Mouse (Mus musculus): ENCODE measurements around the gene Brwd1.
"Not testable (repeated sequence)": the region's sequence is repeated elsewhere in the genome, so short reads cannot be mapped to it uniquely, and the experiment has no call there.

Brwd1 gene

DNA sequence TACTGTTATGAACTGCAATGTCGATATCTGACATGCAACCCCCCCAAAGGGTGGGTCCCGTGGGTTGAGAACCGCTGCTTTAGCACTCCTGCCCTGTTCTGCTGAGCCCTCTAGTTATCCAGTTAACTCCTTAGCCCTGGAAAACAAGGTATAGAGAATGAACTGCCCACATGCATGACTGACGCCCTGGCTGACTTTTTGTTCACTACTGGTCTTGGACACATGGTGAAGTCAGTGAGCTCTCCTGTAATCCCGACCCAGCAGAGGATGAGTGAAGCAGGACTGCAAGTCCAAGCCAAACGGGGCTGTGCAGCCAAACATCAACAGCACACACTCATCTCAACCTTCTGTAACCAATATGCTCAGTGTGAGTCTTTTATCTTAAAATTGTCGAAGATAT lies 1.8 kb downstream of the Brwd1 start:
- DNase-seq = no peak

DNA sequence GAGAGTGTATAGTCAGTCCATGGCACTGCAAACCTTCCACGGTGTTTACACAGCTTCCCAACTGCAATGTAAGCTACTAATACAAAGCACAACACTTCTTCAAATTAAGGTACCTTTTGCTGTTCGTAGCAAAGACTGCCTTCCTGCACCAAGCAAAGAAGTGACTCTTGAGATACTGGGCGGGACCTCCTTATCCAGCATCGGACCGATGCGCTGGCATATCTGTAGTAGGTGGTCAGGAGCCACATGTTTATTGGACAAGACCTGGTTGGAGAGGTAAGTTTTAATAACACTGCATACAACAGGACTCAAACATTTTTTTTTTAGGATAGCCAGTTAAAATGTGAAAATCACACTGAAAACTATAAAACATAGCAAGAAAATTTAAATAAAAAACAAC lies 14.0 kb downstream of the Brwd1 start:
- DNase-seq = no peak

DNA sequence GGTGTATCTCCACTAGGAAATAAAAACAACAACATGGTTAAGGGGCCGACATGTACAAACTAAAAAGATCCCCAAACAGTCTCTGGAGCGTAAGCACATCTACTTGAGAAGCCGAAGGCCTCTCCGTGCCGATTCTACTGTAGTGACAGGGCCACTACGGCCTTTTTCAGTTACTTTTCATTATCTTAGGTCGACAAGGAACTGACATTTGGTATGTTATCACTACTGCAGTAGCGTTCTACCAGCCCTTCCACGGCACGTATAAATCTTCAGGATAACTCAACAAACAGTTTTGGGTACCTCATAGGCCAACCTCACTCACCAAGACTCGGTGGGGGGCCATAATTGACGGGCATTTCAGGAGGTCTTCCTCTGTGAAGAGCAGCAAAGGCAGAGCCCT lies 16.2 kb downstream of the Brwd1 start:
- no peak for DNase-seq

DNA sequence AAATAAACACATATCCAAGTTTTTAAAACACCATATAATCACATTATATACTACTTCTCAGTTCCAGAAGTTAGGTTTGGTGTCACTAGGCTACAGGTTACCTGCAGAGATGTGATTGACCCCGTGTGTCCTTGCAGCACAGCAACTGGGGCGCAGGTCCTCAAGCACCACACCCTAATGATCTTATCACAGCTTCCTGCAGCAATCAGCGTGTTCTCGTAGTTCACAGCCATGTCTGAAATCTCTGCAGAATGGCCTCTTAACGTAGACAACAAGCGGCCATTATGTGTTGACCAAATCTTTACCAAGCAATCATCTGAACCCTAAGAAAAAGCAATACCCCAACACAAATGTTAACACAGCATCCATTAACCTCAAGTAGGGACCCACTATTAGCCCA lies 17.7 kb downstream of the Brwd1 start:
- no peak for DNase-seq

DNA sequence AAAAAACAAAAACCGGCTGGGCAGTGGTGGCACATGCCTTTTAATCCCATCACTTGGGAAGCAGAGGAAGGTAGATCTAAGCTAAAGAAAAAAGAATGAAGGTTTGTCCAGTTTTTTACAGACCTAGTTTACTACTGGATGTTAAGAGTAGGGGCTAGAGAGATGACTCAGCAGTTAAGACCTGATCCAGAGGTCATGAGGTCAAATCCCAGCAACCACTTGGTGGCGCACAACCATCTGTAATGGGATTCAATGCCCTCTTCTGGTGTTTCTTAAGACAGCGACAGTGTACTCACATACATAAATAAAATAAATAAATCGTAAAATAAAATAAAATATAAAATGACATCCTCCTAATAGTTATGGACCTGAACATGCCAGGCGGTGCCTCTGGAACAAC lies 38.2 kb downstream of the Brwd1 start:
- DNase-seq = peak; percentile 23 to 24

DNA sequence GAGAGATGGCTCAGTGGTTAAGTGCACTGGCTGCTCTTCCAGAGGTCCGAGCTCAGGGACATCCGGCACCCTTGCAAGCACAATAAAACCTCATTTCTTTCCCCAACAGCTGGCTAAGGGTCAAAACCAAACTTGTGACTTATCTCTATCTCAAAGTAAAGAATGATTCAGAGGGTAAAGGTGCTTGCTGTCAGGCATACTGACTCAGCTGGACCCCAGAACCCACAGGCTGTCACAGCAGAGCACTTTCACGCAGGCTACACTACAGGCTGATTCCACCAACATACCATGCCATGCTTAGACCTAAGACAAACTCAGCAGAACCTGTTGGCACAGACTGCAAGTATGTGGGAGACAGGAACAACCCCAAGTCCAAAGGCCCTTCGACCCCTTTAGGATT lies 41.6 kb downstream of the Brwd1 start:
- DNase-seq = no peak

DNA sequence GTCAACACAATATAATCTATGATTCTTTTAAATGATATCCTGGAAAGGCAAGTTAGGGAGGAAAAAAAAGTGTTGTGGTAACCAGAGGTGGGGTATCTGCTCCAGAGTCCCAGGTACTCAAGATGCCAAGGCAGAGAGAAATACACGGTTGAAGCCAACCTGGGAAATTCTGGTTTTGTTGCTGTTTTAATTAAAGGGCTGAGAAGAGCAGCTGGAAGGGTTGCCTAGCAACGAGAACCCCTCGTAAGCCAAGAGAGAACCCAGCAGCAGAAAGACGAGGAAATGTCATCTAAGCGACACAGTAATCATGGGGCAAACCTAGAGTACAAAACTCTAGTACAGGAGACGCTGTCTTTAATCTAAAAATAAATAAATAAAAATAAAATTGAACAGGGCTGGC lies 42.8 kb downstream of the Brwd1 start:
- no peak for DNase-seq

DNA sequence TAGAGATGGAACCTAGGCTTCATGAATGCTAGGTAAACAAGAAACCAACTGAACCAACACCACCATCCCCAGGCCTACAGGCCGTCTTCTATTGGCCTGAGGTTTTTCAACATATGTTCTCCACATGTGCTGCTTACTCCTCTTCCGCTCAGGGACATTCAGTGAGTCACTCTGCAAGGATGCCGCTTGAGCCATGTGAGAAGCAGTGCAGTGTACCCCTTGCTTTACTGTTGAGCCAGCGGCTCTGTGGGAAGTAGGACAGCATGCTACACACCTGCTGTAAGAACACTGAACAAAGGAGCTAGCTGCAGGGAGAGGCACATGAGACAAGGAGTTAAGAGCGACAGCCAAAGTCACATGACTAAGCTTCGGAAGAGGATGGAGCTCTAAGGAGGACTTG lies 47.9 kb downstream of the Brwd1 start:
- no peak for DNase-seq

DNA sequence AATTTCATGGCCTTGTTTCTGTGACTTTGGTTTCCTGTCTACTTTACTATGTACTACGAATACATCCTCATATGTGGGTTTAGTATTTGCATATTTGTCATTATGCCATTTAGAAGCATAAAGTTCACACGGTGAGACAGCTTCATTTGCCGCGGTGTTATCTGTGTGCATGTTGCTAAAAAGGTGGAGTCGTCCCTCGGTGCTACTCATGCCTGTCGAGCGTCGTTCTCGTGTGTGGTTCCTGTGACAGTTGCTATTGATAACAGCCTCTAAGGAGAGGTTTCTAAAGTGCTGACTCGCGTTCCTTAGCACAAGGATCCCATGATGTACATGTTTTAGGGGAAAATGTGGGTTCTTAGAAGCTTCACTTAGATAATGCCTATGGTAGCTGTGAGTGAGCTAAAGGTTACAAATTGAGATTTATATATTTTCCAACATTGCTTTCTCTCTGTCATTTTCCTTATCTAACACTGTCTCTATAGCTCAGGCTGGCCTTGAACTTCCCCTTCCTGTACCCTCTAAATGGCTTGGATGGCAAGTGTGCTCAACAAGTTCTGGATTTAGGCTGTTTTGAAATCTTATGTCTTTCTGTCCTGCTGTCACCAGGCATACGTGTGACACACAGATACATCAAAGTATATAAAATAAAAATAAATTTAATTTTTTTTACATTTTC lies 49.8 kb downstream of the Brwd1 start:
- no peak for DNase-seq

DNA sequence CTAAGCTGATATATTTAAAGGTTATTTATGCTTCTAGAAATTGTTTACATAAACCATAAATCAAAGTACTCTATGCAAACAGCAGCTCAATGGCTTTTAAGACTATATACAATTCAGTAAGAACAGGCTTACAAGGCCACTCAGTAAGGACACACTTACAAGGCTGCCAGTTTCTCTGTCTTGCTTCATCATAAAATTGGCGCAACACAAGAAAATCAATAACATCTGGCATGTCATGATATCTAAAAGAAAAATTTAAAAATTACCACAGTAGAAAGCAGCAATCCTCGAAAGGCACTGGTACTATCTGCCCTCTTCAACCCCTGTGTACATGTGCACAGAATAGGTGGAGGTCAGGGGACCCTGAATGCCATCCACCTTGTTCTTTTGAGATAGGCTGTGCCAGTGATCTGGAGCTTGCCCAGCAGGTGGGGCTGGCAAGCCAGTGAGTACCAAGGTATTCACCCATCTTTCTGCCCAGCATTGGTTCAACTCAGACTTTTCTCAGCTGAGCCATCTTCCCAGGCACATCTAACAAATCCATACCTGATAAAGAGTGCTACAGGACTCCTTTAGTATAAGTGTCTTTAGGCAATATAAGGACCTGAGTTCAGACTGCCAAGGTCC lies 51.7 kb downstream of the Brwd1 start:
- peak in 1 of 2 experiments; percentile 16 for DNase-seq

DNA sequence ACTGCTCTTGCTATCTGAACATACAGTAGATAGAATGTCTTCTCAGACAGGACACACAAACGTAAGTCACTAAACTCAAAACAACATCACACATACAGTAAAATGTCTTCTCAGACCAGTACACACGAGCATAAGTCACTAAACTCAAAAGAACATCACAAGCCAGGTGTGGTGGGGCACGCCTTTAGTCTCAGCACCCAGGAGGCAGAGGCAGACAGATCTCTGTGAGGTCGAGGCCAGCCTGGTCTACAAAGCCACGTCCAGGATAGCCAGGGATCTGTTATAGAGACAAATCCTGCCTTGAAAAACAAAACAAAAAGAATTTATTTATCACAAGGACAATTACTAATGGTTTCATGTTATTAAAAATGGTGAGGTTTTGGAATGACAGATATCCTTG lies 56.1 kb downstream of the Brwd1 start:
- no peak for DNase-seq

DNA sequence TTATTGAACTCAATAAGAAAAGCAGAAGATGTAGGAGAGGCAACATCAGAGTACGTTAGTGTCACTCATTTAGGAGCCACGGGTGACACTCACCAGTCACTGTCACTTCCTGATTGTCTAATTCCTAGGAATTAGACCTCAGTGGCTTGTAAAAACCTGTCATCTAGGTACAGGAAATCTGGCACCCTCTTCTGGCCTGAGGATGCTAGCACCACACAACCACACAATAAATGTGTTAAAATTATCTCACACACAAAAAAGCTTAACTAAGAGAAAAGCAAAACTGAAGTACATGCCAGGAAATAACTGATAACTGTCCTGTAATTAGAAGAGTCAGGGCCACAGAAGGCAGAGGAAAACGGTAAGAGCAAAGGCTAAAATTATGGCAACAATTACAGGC lies 57.1 kb downstream of the Brwd1 start:
- DNase-seq = no peak

DNA sequence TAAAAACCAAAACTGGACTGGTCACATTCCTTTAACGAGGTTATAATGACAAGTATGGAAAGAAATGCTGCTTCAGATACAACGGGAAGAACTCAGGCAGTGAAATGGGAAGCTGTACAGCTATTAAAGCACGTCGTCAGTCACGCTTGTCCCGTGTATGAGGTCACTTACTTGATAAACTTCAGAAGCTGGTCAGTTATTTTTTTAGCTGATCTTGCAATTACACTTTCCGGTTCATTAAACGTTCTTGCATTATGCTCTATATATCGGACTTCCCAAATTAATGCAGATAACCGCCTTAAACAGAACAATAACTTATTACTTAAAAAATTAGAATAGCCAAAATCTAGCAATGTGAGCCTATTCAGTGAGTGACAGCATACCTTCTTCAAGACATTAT lies 61.3 kb downstream of the Brwd1 start:
- no peak for DNase-seq

DNA sequence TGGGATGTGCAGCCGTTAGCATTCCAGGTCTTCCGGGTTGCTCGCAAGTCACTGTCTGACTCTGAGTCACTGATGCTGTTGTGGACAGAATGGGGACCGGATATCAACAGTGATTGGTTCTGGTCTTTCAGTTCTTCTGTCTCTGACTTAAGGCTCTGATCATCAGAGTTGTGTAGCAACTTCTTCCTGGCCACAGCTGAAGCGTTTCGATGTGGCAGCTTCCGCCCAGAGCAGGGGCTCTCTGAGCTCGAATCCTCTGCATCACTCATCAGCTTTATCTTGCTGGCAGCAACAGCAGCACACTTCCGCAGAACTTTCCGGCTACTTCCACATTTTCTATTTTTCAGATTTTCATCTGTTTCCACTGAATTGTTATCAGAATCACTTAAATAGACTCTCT lies 73.2 kb downstream of the Brwd1 start:
- not testable (repeated sequence) for DNase-seq

DNA sequence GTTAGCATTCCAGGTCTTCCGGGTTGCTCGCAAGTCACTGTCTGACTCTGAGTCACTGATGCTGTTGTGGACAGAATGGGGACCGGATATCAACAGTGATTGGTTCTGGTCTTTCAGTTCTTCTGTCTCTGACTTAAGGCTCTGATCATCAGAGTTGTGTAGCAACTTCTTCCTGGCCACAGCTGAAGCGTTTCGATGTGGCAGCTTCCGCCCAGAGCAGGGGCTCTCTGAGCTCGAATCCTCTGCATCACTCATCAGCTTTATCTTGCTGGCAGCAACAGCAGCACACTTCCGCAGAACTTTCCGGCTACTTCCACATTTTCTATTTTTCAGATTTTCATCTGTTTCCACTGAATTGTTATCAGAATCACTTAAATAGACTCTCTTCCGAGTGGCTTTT lies 78.0 kb downstream of the Brwd1 start:
- DNase-seq = not testable (repeated sequence)

DNA sequence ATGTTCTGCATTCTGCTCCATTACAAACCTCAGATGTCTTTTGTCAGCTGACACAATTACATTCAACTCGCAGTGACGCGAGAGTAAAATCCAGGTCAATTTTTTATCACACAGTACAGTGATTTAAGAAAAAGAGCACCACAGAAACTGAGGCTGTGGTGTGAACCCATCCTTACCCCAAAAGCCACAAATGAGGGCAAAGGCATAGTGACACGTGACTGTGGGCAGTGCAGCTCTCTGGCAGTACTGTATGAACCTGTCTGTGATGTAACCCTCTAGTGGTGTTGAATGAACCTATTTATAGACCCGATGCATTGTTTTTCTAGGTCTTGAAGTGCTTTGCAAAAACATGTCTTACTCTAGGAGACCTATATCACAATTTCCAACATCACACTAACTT lies 83.0 kb downstream of the Brwd1 start:
- DNase-seq = no peak

DNA sequence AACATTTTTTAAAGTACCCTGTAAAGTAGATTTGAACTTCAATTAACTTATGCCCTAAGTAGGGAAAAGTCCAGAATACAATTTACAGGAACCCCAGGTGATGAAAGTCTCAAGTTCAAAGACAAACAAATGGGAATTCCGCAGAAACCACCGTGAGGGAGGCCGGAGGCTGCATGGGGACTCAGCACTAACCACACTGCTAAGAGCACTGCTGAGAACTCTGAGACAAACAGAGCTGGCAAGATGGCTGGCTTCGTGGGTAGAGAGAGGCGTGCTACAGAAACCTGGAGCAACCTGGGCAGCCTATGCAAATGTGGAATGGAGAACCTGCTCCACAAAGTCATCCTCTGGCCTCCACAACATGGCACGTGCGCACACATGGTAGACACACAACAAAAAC lies 86.2 kb downstream of the Brwd1 start:
- DNase-seq = no peak

DNA sequence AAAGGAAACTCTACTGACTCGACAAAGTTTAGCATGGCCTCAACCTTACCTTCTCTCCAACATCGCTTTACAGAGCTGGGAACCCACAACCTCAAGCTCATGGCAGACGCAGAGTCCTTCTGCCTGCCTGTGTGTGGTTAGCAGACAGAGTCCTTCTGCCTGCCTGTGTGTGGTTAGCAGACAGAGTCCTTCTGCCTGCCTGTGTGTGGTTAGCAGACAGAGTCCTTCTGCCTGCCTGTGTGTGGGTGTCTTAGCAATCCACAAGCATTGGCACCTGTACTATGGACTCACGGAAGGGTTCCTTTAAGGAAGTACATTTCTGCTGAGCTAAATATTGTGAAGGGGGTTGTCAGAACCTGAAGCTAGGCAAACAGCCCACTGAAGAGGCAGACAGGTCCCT lies 87.8 kb downstream of the Brwd1 start:
- not testable (repeated sequence) for DNase-seq

DNA sequence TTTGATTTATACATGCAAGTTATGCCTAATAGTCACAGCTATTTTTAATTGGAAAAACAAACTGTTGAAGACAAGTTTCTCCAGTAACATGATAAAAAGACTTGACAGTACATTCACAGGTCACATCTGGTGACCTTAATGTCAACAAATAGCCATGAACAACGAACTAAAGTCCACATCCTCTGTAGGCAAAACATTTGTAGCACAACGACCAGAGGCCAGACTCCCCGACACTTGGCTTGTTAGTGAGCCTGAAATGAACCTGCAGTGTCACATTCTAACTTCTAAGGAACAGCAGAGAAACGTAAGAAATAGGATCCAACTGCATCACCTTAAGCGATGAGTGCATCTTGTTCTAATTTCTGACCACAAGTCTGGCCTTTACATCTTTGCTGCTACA lies 89.7 kb downstream of the Brwd1 start:
- DNase-seq = no peak

DNA sequence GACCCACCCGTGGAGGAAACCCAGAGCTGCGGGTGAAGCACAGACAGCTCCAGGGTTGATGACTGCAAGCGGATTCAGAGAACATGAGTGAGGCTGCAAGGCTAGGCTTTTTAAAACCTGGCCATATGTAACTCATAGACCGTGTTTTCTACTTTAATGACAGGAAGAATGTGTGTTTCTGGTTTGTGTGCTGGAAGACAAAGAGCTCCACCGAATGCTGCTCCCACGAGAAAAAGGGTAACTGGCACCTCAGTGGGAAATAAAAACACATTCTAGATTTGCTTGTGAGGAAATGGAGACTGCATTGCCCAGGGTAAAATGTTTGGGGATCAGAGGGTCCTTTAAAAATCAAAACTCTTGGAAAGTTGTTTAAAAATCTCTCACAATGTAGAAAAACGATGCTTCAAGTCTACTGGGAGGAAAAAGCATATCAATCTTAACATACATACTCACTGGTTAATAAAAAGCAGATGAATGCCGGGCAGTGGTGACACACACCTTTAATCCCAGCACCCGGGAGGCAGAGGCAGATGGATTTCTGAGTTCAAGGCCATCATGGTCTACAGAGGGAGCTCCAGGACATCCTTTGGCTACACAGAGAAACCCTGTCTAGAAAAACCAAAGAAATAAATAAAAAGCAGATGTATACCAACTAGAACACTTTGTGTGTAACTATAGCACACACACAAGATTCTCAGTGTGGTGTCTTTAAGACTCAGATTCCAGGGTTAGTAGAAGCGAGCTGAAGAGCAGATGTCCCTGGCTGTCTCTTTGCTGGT lies 91.0 kb downstream of the Brwd1 start:
- peak; percentile 16 to 29 for DNase-seq

DNA sequence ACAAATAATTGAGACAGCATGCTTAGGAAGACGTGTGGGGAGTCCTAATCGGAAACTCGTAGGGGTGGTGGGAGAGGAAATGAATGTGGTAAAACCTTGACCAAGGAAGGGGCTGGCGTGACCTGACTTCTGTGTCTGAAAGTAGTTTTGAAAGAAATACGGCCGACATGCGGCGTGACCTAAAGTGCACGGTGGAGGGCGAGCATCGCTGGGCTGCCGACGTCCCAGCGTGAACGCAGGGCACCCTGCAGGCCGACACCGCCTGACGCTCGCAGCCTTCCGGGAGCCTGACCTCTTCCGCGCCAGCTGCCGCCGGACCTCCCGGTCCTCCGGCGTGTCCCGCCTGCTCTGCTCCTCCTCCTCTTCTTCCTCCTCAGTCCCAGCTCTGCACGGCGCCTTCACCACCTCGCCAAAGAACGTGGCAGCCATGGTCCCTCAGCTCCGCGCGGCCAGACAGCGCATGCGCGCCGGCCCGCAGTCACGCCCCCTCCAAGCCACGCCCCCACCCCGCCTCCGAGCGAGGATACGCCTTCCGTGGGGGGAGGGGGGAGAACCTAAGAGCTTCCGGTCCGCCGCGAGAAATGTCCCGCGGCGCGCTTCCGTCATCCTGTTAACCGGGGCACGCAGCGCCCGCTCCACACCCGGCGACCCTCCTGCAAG lies 91.7 kb downstream of the Brwd1 start, which contains the start of gene Psmg1:
Psmg1 (minus strand) TSS at position 499 of the 660 bp plus-strand sequence.
- DNase-seq = peak; percentile 92 to 99

DNA sequence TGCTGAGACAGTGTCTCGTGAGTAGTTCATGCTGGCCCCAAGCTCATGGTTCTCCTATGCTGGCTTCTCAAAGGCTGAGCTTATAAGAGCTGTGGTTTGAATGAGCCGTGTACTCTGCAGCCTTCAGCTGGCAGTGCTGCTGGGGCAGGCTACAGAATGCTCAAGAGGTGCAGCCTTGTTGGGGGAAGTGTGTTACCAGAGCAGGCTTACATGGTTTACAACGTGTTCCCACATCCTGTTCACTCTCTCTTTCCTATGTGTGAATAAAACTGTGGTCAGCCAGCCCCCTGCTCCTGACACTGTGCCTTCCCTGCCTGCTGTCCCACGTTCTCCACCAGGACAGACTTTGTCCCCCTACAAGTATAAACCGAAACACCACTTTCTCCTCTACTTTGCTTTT lies 97.4 kb downstream of the Brwd1 start:
- no peak for DNase-seq

DNA sequence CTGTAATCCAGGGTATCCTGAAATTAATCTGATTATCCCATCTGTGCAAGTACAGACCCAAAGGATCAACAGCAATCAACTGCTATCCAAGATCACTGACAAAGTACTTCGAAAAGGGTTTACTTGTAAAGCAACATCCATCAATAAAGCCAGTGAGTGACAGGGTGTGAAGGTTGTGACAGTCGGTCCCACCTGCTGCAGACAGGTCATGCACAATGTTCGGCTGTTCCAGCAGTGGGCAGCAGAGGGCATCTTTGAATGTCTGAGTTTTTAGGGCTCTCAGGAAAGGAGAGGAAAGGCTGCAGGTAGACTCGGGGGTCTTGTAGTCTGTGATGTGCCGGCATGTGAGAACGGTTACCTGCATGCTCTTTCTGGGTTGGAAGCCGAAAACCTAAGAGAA lies 98.7 kb downstream of the Brwd1 start:
- peak in 1 of 2 experiments; percentile 18 for DNase-seq

DNA sequence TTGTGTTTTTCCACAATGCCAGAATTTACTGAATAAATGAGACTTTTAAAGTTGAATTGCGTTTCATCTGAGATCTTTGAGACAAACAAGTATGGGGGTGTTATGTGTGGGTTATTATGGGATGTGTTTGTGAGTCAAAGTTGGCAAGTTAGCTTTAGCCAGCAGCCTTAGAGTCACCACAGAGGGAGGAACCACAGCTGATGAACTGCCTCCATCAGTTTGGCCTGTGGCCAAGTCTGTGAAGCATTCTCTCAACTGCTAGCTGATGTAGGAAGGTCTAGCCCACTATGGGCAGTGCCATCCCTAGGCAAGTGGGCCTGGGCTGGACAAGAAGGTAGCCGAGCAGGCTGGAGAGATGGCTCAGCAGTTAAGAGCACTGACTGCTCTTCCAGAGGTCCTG lies 111.5 kb downstream of the Brwd1 start:
- no peak for DNase-seq
